Mouse (Mus musculus): ENCODE results near the gene Gm3402. TPM values are rescaled to one million over a fixed set of nuclear protein-coding genes. Genes with fewer than 3 reads are reported as not detected.

The Gm3402 gene
- total RNA-seq, 2 experiments from 2014 or later: not detected

GRCm38 (mm10) chr5:146564259-146564658, 50.3 kb downstream of the Gm3402 start:
- no peak for DNase-seq (ENCODE audit: extremely low spot score in 1 of 2, low spot score in 2 of 2)
- intact Hi-C loops (cut with DNase I): no loop called here
- no peak overlapping the region for H3K4me3 ChIP-seq
- no peak overlapping the region for H3K27ac ChIP-seq
- TF ChIP-seq CTCF (IDR thresholded peaks at IDR 0.05): peak; percentile 39

Other genes starting within 250 kb of the Gm3402 start
- gene Wasf3, start 129.1 kb upstream of the Gm3402 start, total RNA-seq (2021): 10 to 100 TPM; 90.3 to 93.9 TPM
- not detected for gene Gm6408, start 32.2 kb upstream of the Gm3402 start, total RNA-seq (2021)
- gene Gm6370, start 22.8 kb upstream of the Gm3402 start, total RNA-seq (2021): not detected
- not detected for gene 4930449I24Rik, start 11.7 kb upstream of the Gm3402 start, total RNA-seq (2021)
- gene Gm3404, start 11.7 kb downstream of the Gm3402 start, total RNA-seq (2021): not detected
- gene Gm3409, start 23.5 kb downstream of the Gm3402 start, total RNA-seq (2021): not detected
- not detected for gene Gm3415, start 42.0 kb downstream of the Gm3402 start, total RNA-seq (2021)
- gene Gpr12, start 71.1 kb downstream of the Gm3402 start, total RNA-seq (2021): 10 to 100 TPM; 26.7 to 27.7 TPM

Measured in left cerebral cortex, adult 2 months (tissue).